Mouse (Mus musculus) lung, adult 2 months (tissue): ENCODE data around the gene Mvp. TPM values are rescaled to one million over a fixed set of nuclear protein-coding genes. Genes with fewer than 3 reads are reported as not detected.

ENCODE experiments used
- DNase-seq: peaks from one replicate; pipeline ENCODE4 v3.0.0; 2022
- H3K4me1 ChIP-seq: fragments of 200-500 bp; 2 replicates; pipeline ENCODE4 v1.6.1; 2011; ENCODE audit warnings: low read length; ENCODE audit not compliant: control insufficient read depth, insufficient read depth
- H3K4me3 ChIP-seq: fragments of 200-500 bp; replicated peaks from 2 replicates; pipeline ENCODE3; 2011; ENCODE audit warnings: low read depth, mild to moderate bottlenecking, control low read depth, low read length; ENCODE audit errors: extremely low read depth
- CTCF ChIP-seq: fragments of 200-500 bp; IDR thresholded peaks from 2 replicates; pipeline ENCODE4 v1.5.1; 2011; ENCODE audit warnings: mild to moderate bottlenecking, low read length, control low read depth; ENCODE audit not compliant: insufficient read depth
- POLR2A ChIP-seq: fragments of 200-500 bp; IDR thresholded peaks from 2 replicates; pipeline ENCODE4 v1.6.1; 2011; ENCODE audit warnings: low read depth, mild to moderate bottlenecking, control low read depth, low read length, borderline replicate concordance; ENCODE audit errors: extremely low read depth
- WGBS: fragments of 180-500 bp; shearing (Covaris S2); methylation state at CpG from one replicate; pipeline ENCODE4 v1.1.7; 2018; 5-methylcytosine and 5-hydroxymethylcytosine counted together
- polyA plus RNA-seq: library from polyadenylated mRNA; depleted of rRNA; stranded (reverse); fragments of >200 nt; gene quantifications from 2 replicates; pipeline ENCODE4 v1.2.3, GENCODE M21; 2012

Gene Mvp
- polyA plus RNA-seq, 1 experiment = 125 TPM

DNA sequence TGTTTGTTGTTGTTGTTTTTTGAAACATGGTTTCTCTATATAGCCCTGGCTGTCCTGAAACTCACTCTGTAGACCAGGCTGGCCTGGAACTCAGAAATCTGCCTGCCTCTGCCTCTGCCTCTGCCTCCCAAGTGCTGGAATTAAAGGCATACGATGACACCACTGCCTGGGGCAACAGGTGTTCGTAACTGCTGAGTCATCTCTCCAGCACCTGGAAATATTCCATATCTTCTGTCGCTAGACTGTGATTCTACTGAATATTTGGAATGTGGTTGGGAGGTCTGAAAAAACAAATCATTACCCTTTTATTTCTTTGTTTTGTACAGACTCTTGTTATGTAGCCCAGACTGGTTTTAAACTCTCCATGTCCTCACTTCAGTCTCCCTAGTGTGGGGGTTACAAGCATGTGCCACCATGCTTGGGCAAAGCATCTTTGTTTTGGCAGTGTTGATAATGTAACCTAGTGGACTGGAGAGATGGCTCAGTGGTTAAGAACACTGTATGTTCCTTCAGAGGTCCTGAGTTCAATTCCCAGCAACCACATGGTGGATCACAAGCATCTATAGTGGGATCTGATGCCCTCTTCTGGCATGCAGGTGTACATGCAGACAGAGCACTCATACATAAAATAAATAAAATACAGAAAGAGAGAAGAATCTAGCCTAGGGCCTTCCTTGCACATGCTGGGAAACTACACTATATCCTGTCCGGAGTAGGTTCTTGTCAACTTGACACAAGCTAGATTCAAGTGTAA lies 10.1 kb downstream of the Mvp start:
- no peak for TF ChIP-seq POLR2A
- TF ChIP-seq CTCF = no peak

DNA sequence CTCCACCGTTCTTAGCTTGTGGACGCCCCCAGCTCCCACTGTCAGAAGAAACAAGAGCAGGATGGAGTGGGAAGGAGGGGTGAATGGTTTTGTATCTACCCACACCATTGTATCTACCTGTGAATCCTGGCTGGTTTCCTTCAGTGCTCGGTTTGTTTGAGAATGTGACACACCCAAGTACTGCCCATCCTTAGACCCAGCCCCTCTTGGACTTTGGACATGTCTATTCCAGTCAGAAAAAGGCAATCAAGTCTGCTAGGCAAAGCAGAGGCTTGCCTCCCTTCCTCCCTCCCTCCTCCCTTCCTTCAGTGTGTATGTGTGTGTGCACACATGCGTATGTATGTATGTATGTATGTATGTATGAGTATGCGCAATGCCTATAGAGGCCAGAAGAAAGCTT lies 10.8 kb downstream of the Mvp start:
- TF ChIP-seq POLR2A = no peak
- no peak for TF ChIP-seq CTCF
- 78% methylated on average over 5 of the region's 5 CpGs for WGBS
- no peak for DNase-seq
- H3K4me1 ChIP-seq = peaks cover 6% of the 10 kb centered on the region
- no peak overlapping the region for H3K4me3 ChIP-seq

More for the DNA sequence above, 10.1 kb downstream of the Mvp start:
- Histone ChIP-seq H3K4me3 (no peak overlapping the region), H3K4me1 (peaks cover 9% of the 10 kb centered on the region)
- WGBS = 79% methylated on average over 4 of the region's 4 CpGs
- DNase-seq = no peak

DNA sequence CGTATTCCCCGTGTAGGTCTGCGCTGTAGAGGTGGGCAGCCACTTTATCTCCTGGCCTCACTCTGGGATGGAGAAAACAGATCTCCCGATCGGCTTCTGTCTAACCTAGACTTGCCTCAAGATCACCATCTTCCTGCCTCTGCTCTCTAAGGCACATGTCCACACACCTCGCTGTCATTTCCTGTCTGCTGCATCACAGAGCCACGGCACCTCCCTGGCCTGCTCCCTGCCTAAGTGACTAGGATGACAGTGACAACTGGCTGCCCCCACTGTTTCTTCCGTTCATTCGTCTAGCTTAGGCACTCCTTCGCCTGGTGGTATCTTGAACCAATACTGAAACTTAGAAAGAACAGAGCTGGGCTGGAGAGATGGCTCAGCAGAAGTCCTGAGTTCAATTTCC lies 14.9 kb downstream of the Mvp start:
- DNase-seq = no peak
- no peak overlapping the region for H3K4me3 ChIP-seq
- H3K4me1 ChIP-seq = no peaks in the 10 kb centered on the region
- 62% methylated on average over 10 of the region's 10 CpGs for WGBS
- TF ChIP-seq POLR2A (no peak), CTCF (no peak)

DNA sequence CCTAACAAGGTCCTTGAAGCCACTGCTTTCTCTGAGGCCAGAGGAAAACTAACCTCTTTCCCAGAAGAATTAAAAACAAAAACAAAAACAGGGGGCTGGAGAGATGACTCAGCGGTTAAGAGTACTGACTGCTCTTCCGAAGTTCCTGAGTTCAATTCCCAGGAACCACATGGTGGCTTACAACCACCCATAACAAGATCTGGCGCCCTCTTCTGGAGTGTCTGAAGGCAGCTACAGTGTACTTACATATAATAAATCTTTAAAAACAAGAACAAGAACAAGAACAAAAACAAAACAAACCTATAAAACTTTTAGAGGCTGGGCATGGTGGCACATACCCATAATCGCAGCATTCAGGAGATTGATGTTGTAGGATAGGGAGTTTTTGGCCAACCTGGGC lies 18.0 kb downstream of the Mvp start:
- H3K4me3 ChIP-seq = no peak overlapping the region
- DNase-seq = no peak
- no peak for TF ChIP-seq POLR2A
- no peak for TF ChIP-seq CTCF
- 83% methylated on average over 4 of the region's 4 CpGs for WGBS
- no peaks in the 10 kb centered on the region for H3K4me1 ChIP-seq

DNA sequence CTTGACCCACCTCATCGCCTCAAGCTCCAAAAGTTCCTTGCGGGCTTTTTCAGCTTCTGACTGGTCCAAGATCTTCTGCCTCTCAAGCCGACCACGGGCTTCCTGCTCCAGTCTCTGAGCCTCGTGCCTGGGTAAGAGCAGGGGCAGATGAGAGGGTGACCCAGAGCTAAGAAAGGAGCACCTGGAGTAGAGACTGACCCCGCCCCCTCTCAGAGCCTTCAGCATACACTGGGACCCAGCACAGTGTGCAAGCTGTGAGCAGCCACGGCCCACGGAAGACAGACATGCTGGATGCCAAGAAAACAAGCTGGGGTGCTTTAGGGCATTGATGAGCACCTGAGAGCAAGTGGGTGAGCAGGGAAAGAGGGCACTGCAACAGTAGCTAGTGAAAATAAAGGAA lies 25.6 kb downstream of the Mvp start:
- no peak overlapping the region for H3K4me3 ChIP-seq
- 72% methylated on average over 8 of the region's 8 CpGs for WGBS
- TF ChIP-seq CTCF = no peak
- TF ChIP-seq POLR2A = no peak
- DNase-seq = no peak
- H3K4me1 ChIP-seq = no peaks in the 10 kb centered on the region

DNA sequence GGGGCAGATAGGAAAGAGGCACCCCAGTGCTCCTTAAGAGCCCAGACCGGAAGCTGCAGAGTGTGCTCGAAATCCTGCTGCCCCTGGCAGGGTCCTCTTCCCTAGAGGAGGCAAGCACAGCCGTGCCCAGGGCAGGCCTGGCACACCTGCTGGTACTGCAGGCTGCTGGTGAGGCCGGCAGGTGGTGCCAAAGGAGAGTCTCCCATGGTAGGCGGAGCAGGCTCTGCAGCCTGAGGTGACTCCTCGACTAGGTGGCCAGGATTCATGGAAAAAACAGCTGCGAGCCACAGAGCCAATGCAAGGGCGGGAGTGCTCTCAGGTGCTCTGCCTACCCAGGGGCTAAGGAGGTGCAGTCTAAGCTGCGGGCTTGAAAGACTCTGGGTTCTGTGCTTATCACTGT lies 28.1 kb downstream of the Mvp start:
- H3K4me3 ChIP-seq = no peak overlapping the region
- H3K4me1 ChIP-seq = no peaks in the 10 kb centered on the region
- DNase-seq = peak; percentile 41
- TF ChIP-seq CTCF (peak; percentile 53), POLR2A (no peak)
- 45% methylated on average over 9 of the region's 9 CpGs for WGBS

DNA sequence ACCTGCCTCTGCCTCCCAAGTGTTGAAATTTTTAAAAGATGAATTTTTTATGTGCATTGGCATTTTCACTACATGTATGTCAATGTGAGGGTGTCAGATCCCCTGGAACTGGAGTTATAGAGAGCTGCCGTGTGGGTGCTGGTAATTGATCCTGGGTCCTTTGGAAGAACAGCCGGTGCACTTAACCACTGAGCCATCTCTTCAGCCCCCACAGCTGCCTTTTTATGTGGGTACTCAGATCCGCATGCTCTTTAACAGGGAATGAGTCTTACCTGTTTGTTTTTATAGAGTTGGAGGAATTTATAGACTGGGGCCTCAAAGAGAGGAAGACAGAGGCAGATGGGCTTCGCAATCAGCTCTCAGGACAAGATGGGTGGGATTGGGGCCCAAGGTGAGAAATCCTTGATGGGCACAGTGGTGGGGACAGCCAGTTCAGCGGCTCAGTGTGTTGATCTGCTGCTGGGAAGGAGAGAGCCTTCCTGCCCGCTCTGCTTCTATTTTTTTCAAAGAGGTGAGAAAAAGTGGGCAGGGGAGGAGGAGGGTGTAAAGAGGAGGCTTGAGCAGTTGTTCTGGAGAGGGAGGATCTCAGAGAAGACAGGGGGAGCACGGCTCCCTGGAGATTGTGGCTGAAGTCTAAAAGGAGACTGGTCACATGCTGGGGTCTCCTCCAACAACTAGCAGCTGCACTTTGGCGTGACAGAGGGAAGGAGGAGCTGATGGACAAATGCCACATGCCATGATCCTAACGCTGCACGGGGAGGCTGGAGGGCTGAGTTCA lies 29.6 kb downstream of the Mvp start:
- TF ChIP-seq POLR2A (no peak), CTCF (no peak)
- 48% methylated on average over 10 of the region's 10 CpGs for WGBS

DNA sequence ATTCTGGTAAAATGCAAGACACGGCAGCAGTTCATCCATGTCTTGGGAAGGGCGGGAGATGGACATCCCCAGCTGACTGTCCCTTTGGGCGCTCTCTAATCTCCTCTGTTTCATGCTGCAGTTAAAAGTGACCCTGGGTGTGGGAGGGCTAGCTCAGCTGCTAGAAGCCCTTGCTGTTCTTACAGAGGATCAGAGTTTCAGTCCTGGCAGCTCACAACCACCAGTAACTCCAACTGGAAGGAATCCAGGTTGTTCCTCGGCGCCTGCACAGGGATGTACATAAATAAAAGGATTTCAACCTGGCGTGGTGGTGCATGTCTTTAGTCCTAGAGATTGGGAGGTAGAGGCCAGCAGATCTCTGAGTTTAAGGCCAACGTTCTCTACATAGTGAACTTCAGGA lies 31.3 kb downstream of the Mvp start:
- H3K4me3 ChIP-seq = no peak overlapping the region
- no peak for DNase-seq
- TF ChIP-seq CTCF (no peak), POLR2A (no peak)
- H3K4me1 ChIP-seq = no peaks in the 10 kb centered on the region
- 64% methylated on average over 7 of the region's 7 CpGs for WGBS

More for the DNA sequence above, 29.6 kb downstream of the Mvp start:
- no peak for DNase-seq
- Histone ChIP-seq H3K4me3 (no peak overlapping the region), H3K4me1 (no peaks in the 10 kb centered on the region)

DNA sequence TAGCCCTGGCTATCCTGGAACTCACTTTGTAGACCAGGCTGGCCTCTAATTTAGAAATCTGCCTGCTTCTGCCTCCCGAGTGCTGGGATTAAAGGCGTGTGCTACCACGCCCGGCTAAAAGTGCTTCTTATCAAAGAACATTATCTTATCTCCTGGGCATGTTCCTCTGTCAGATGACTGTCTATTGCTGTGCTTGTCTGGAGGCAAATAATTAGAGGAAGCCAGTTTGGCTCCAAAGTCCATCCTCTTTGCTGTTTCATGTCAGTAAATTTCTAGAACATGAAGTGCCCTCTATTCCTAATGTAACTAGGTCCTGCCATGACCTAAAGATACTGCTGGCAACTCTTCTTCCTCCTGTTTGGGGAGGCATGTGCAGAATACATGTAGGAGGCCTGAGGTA lies 32.4 kb downstream of the Mvp start:
- H3K4me1 ChIP-seq = peaks cover 2% of the 10 kb centered on the region
- DNase-seq = no peak
- H3K4me3 ChIP-seq = no peak overlapping the region
- TF ChIP-seq CTCF (no peak), POLR2A (no peak)
- 61% methylated on average over 4 of the region's 4 CpGs for WGBS

DNA sequence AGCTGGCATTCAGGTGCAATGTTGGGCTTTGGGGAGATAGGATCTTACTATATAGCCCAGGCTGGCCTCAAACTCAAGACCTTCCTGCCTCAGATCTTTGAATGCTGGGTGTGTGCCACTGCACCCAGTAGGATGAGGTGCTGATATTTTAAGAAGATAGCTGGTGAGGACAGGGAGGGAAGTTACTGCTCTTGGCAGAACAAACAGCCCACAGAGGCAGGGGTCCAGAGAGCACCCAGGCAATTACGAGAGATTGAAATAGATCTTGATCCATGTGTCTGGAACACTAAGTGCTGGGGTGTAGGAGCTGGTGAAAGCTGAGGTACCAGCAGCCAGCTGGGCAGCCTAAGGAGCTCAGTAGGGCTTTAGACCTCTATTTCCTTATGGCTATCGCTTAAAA lies 32.8 kb downstream of the Mvp start:
- TF ChIP-seq POLR2A = no peak
- TF ChIP-seq CTCF = no peak
- Histone ChIP-seq H3K4me3 (no peak overlapping the region), H3K4me1 (peaks cover 3% of the 10 kb centered on the region)
- WGBS = 88% methylated on average over 2 of the region's 2 CpGs
- no peak for DNase-seq
